18 mouse cellular contexts compared by ENCODE assay signal in the genomic region with DNA sequence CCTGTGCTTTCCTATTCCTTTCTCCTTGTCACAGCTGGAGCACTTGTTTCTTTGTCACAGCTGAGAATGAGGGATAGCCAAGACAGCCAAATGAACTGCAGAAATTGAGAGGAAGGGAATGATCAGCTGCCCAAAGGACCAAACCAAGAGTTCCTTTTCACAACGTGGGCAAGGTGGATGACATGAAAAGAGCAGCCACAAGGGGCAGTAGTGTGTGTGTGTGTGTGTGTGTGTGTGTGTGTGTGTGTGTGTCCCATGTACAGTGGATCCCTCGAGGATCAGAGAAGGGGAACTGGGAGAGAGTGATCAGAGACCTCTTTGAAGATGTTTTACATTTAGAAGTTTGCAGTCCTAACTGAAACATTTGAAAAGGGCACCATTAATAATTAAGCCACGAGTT. TPM values are rescaled to one million over a fixed set of nuclear protein-coding genes. Genes with fewer than 3 reads are reported as not detected.
DNase-seq lines count a peak whose midpoint lies in the region; ATAC-seq and TF ChIP-seq lines count a peak whose summit lies in the region.
"Had no signal": no experiment of that assay in that cellular context is flagged by ENCODE, and none has a peak within 500 bp of the region (broad histone marks: within the 10 kb centered on the region; RNA-seq: fewer than 3 reads in every experiment).

No protein-coding gene starts in this region.

- no peak overlapping the region for H3K9ac ChIP-seq in liver, embryonic 14.5 days (replicated peaks)

- no peaks in the 10 kb centered on the region for H3K4me1 ChIP-seq in heart, embryonic 10.5 days
- no peaks in the 10 kb centered on the region for H3K4me1 ChIP-seq in liver, embryonic 14.5 days (replicated peaks; ENCODE audit: control insufficient read depth in 2 of 2, insufficient read depth in 2 of 2, low read length in 1 of 2)
- no peaks in the 10 kb centered on the region for H3K4me1 ChIP-seq in E14TG2a.4 (replicated peaks; ENCODE audit: low read depth, low read length)

- peak; percentile 18 for DNase-seq in heart, adult 11 months
- DNase-seq in heart, embryonic 10.5 days (ENCODE audit: low spot score): no peak
- DNase-seq in liver, embryonic 14.5 days (ENCODE audit: low read depth in 3 of 3, low spot score in 3 of 3): no peak
- DNase-seq in liver: no peak
- DNase-seq in brain, embryonic 14.5 days (ENCODE audit: low read depth): no peak
- DNase-seq in urinary bladder, adult 18-20 months (ENCODE audit: low spot score in 2 of 2): no peak
- no peak for DNase-seq in spleen, postnatal 10 days (ENCODE audit: low spot score in 2 of 2)
- DNase-seq: adrenal gland, postnatal 36 days; gastrocnemius, postnatal 25 days; right cerebral cortex, adult 18-20 months; spleen, adult 18-20 months had no signal

- 0 out of 2 replicates have a peak, but pooled peaks have one; percentile 11 for TF ChIP-seq CTCF in liver, embryonic 14.5 days (IDR thresholded peaks at IDR 0.05; ENCODE audit: low read depth)
- peak; percentile 13; the same call in 1 of the 2 replicates for TF ChIP-seq CTCF in E14TG2a.4 (conservative IDR thresholded peaks at IDR 0.05; ENCODE audit: low read length)
- TF ChIP-seq CTCF in brain, embryonic 14.5 days (IDR thresholded peaks at IDR 0.05; ENCODE audit: borderline replicate concordance, extremely low read depth, insufficient read depth, insufficient read length): peak; percentile 12; the same call in 1 of the 2 replicates

- no peaks in the 10 kb centered on the region for H3K36me3 ChIP-seq in heart, embryonic 10.5 days
- H3K36me3 ChIP-seq in liver, embryonic 14.5 days (replicated peaks; ENCODE audit: control insufficient read depth, insufficient read depth, low read depth): no peaks in the 10 kb centered on the region
- H3K36me3 ChIP-seq in E14TG2a.4 (ENCODE audit: insufficient read depth, low read length): no peaks in the 10 kb centered on the region
- H3K36me3 ChIP-seq: embryonic facial prominence, embryonic 10.5 days; midbrain, embryonic 10.5 days had no signal

- WGBS in heart, embryonic 10.5 days: 48% methylated on average over 3 of the region's 3 CpGs
- WGBS in liver, embryonic 14.5 days (ENCODE audit: insufficient replicate concordance): 21% methylated on average over 3 of the region's 3 CpGs

- H3K9me3 ChIP-seq in heart, embryonic 10.5 days: no peaks in the 10 kb centered on the region
- no peaks in the 10 kb centered on the region for H3K9me3 ChIP-seq in liver, embryonic 14.5 days (ENCODE audit: control insufficient read depth, low read length)
- H3K9me3 ChIP-seq in E14TG2a.4 (ENCODE audit: low read length): no peaks in the 10 kb centered on the region
- H3K9me3 ChIP-seq: embryonic facial prominence, embryonic 10.5 days; midbrain, embryonic 10.5 days had no signal

- H3K4me2 ChIP-seq in liver, embryonic 14.5 days (ENCODE audit: low read depth): no peak overlapping the region
- H3K4me2 ChIP-seq: heart, embryonic 11.5 days had no signal

- no peak for TF ChIP-seq POLR2A in brain, embryonic 14.5 days (IDR thresholded peaks at IDR 0.05; ENCODE audit: borderline replicate concordance, extremely low read depth, insufficient read depth, insufficient read length, poor library complexity, severe bottlenecking)

- H3K27ac ChIP-seq in heart, embryonic 10.5 days: no peak overlapping the region
- no peak overlapping the region for H3K27ac ChIP-seq in liver, embryonic 14.5 days
- H3K27ac ChIP-seq: embryonic facial prominence, embryonic 10.5 days; left cerebral cortex, adult 2 months; midbrain, embryonic 10.5 days had no signal

- no peaks in the 10 kb centered on the region for H3K27me3 ChIP-seq in heart, embryonic 10.5 days (ENCODE audit: insufficient read depth, poor library complexity, severe bottlenecking)
- H3K27me3 ChIP-seq in liver, embryonic 14.5 days (ENCODE audit: control insufficient read depth, insufficient read depth, low read length): no peaks in the 10 kb centered on the region
- no peaks in the 10 kb centered on the region for H3K27me3 ChIP-seq in E14TG2a.4 (ENCODE audit: insufficient read depth, low read length)

- no peak overlapping the region for H3K4me3 ChIP-seq in heart, embryonic 10.5 days
- H3K4me3 ChIP-seq in liver, embryonic 14.5 days (ENCODE audit: insufficient read depth in 1 of 2, low read depth in 2 of 2, low read length in 2 of 2): no peak overlapping the region
- H3K4me3 ChIP-seq in E14TG2a.4 (replicated peaks; ENCODE audit: low read length): no peak overlapping the region
- H3K4me3 ChIP-seq: embryonic facial prominence, embryonic 10.5 days; erythroblast, embryonic 14.5 days; left cerebral cortex, adult 2 months; midbrain, embryonic 10.5 days had no signal

- TF ChIP-seq EP300 in liver, embryonic 14.5 days (IDR thresholded peaks at IDR 0.05; ENCODE audit: low read depth): no peak

- no peak for ATAC-seq in liver, embryonic 14.5 days (ENCODE audit: insufficient read depth)
- ATAC-seq: activated CD4-positive, CD25-positive, alpha-beta regulatory T cell, adult 4 months had no signal

RNA-seq across cellular contexts. Expression of a gene that starts 35.8 kb away (rescaled TPM):
- 0.05 and 0.36 TPM in 2 replicates for polyA plus RNA-seq in heart, embryonic 10.5 days (2016; fragmentation: Nextera tagmentation; extraction: Ambion mirVana)
- polyA plus RNA-seq in liver, embryonic 14.5 days (2012; rRNA removed): 0.13 TPM in 1 of 2 replicates, not detected in the other
- polyA plus RNA-seq in liver, embryonic 14.5 days (2014; fragmentation: Nextera tagmentation; extraction: Ambion mirVana): not detected in 2 replicates
- polyA plus RNA-seq in brain, embryonic 14.5 days (2012; rRNA removed): 55.7 and 67.7 TPM in 2 replicates
- polyA plus RNA-seq: erythroblast, embryonic 14.5 days had no signal

Comparison
In these comparisons a context has a peak if more than half of its experiments do, and no peak if none do; other contexts are left out.
1. RNA of a gene that starts 35.8 kb away (polyA plus RNA-seq): 55.7 to 67.7 TPM in brain, embryonic 14.5 days; 0.05 to 0.36 TPM in heart, embryonic 10.5 days and 0.13 TPM in liver, embryonic 14.5 days; every median in the first group is over 10 times any median in the second.
2. Peak in every context shown above with its lines, with median percentiles within 50 percentile points of each other: CTCF ChIP-seq.